Mouse (Mus musculus): ENCODE data around the gene Mrps27. TPM values are rescaled to one million over a fixed set of nuclear protein-coding genes. Genes with fewer than 3 reads are reported as not detected.

Mrps27 gene
- polyA plus RNA-seq, 1 experiment from 2014 or later = 44.3 TPM

DNA sequence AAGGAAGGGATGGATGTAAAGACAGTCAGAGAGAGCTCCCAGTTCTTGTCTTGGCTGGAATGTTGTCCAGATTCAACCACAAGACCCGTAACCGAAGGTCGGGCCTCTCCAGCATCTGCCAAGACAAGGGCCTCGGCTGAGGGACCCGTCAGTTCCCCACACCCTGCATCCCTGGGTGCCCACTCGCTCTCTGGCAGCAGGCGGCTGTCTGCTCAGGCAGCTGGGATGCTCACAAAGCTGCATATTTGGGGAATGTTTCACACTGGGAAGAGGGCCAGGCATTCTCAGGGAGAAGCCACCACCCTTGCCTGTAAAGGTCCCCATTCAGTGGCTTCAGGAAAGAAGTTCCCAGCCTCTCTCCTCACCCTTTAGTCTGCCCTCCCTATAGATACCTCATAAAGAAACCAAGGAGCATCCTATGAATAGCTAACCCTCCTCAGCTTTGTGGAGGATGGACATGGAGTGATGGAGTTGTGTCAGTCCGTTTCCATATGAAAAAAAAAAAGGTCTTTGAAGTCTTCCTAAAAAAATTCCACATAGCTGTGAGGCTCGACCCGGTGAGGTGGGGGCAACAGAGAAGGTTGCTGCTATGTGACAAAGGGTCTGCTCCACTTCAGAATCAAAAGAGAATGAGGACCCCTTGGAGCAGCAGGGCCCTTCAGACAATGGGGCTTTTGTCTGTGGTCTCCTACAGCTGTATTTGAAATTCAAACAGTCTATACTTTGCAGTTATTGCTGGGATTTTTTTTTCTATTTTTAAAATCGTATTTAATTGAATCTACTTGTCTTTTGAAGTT lies 103.0 kb downstream of the Mrps27 start:
- Histone ChIP-seq H3K4me3 (no peak overlapping the region), H3K4me1 (no peaks in the 10 kb centered on the region), H3K9ac (no peak overlapping the region), H3K4me2 (no peak overlapping the region), H3K36me3 (no peaks in the 10 kb centered on the region), H3K9me3 (replicated peaks) (no peaks in the 10 kb centered on the region), H3K27ac (no peak overlapping the region), H3K27me3 (replicated peaks) (no peaks in the 10 kb centered on the region; the same call in 1 of the 2 replicates)
- WGBS (ENCODE audit: insufficient replicate concordance) = 67% methylated on average over 11 of the region's 11 CpGs
- no peak for ATAC-seq

DNA sequence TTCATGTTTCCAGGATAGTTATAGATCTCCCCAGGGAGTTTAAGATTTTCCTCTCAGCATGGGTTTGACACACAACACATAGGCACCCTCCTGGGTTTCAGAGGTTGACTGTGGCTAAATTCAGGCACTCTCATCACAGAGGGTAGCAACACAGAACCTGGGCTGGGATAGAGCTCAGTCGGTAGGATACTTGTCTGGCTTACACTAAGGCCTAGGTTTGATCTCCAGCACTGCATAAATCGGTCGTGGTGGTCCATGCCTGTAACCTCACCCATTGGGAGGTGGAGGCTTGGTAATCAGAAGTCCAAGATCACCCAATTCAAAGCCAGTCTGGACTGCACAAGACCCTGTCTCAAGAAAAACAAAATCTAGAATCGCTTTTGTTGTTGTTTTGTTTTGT lies 103.7 kb downstream of the Mrps27 start:
- no peaks in the 10 kb centered on the region for H3K4me1 ChIP-seq
- no peak for ATAC-seq
- H3K4me3 ChIP-seq = no peak overlapping the region
- 66% methylated on average over 4 of the region's 4 CpGs for WGBS (ENCODE audit: insufficient replicate concordance)
- H3K27ac ChIP-seq = no peak overlapping the region
- H3K36me3 ChIP-seq = no peaks in the 10 kb centered on the region
- no peak overlapping the region for H3K4me2 ChIP-seq
- no peaks in the 10 kb centered on the region for H3K9me3 ChIP-seq (replicated peaks)
- no peak overlapping the region for H3K9ac ChIP-seq
- H3K27me3 ChIP-seq (replicated peaks) = no peaks in the 10 kb centered on the region; the same call in 1 of the 2 replicates

DNA sequence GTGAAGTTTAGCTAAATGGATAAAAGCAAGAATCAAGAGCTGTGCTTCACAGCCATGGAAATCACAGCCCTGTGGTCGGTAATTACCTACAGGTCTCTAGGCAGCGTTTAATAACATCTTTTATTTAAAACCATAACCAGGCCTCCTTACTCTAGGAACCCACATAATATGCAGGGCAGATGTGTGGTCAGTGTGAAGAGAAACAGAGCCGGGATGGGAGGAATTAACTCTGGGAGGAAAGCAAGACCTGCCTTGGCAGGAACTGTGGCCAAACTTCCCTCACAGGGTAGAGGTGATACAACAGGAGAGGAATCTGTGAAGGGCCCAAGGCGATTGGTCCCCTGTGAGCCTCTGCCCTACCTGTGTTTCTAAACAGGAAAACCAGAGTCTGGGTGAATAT lies 105.0 kb downstream of the Mrps27 start:
- Histone ChIP-seq H3K9ac (no peak overlapping the region), H3K9me3 (replicated peaks) (no peaks in the 10 kb centered on the region), H3K4me2 (no peak overlapping the region), H3K27ac (no peak overlapping the region), H3K4me3 (no peak overlapping the region), H3K4me1 (no peaks in the 10 kb centered on the region), H3K36me3 (no peaks in the 10 kb centered on the region), H3K27me3 (replicated peaks) (no peaks in the 10 kb centered on the region)
- ATAC-seq = no peak
- 58% methylated on average over 4 of the region's 4 CpGs for WGBS (ENCODE audit: insufficient replicate concordance)

DNA sequence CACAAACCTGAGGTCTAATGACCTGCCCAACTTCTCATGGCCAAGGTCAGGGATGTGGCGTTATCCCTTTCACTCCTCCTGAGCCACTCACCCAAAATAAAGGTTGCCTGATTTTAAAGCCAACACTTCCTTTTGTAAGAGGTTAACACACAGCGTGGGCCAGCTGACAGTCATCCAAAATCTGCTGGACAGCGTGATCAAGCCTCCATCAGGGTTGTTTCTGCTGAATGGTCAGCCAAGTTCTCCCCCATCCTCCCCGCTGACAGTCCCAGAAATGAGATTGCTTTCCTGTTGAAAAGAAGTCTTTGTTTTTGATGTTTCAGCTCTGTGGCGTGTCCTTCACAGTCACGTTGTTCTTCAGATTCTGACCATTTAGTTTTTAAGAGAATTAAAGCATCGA lies 106.2 kb downstream of the Mrps27 start:
- no peak for ATAC-seq
- Histone ChIP-seq H3K4me2 (no peak overlapping the region), H3K27me3 (replicated peaks) (no peaks in the 10 kb centered on the region), H3K4me1 (no peaks in the 10 kb centered on the region), H3K36me3 (no peaks in the 10 kb centered on the region), H3K27ac (no peak overlapping the region), H3K4me3 (no peak overlapping the region), H3K9ac (no peak overlapping the region), H3K9me3 (replicated peaks) (no peaks in the 10 kb centered on the region)
- WGBS (ENCODE audit: insufficient replicate concordance) = 73% methylated on average over 7 of the region's 7 CpGs

DNA sequence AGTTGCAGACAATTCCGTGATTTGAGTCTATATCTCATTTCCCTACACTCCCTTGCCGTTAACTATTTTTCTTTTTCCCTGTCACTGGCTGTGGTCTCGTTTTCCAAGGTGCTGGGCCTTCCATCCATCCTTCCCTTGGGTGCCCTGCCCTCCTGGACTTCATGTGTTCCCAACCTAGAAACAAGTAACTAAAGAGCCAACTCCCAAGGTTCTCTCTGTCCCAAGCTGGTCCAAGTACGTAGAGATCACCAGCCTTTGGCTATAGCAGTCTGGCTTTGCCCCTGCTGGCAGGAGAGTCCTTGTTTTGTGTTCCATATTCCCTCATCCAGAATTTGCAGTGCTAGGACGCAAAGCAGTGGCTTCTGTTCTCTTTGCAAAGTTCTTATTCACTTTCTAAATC lies 106.7 kb downstream of the Mrps27 start:
- Histone ChIP-seq H3K4me2 (no peak overlapping the region), H3K4me3 (no peak overlapping the region), H3K9ac (no peak overlapping the region), H3K27ac (no peak overlapping the region), H3K4me1 (no peaks in the 10 kb centered on the region), H3K36me3 (no peaks in the 10 kb centered on the region), H3K9me3 (replicated peaks) (no peaks in the 10 kb centered on the region), H3K27me3 (replicated peaks) (no peaks in the 10 kb centered on the region)
- no peak for ATAC-seq
- WGBS (ENCODE audit: insufficient replicate concordance) = 65% methylated on average over 5 of the region's 5 CpGs

DNA sequence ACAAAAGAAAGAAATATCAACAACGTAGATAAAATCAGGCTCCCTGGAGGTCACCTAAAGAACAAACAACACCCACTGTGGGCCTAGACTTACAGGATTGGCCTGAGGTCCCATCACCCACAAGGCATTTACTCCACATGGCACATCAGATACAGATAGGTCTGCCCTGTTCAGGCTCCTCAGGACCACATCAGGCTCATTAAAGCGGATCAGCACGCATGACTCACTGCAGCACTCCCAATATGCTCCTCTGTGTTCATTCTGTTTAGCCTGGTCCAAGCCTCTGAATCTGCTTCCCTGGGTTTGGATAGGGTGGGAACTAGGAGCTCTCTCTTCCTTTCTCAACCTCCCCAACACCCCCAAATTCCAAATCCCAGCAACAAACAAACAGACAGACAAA lies 107.9 kb downstream of the Mrps27 start:
- 79% methylated on average over 3 of the region's 3 CpGs for WGBS (ENCODE audit: insufficient replicate concordance)
- no peaks in the 10 kb centered on the region for H3K4me1 ChIP-seq
- no peak overlapping the region for H3K9ac ChIP-seq
- H3K36me3 ChIP-seq = no peaks in the 10 kb centered on the region
- H3K27me3 ChIP-seq (replicated peaks) = no peaks in the 10 kb centered on the region
- ATAC-seq = no peak
- no peak overlapping the region for H3K4me2 ChIP-seq
- no peaks in the 10 kb centered on the region for H3K9me3 ChIP-seq (replicated peaks)
- no peak overlapping the region for H3K4me3 ChIP-seq
- no peak overlapping the region for H3K27ac ChIP-seq

DNA sequence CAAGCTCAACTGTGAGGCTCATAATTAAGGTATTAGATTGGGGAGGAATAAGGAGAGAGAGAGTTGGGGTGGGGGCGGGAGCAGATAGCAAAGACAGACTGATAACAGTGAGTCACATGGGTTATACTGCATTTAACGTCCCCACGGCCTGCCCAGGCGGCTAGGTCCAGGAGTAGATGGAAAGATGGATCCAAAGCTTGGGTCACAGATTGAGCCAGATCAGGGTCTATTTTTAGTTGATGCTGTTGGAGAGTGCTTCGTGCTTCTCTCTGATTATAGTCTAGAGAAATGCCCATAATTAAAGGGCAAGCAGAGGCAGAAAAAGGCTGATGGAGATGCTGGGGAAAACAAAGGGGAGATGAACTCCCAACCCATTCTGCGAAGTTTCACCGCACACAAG lies 110.4 kb downstream of the Mrps27 start:
- H3K27me3 ChIP-seq (replicated peaks) = no peaks in the 10 kb centered on the region
- no peak for ATAC-seq
- no peaks in the 10 kb centered on the region for H3K4me1 ChIP-seq
- H3K36me3 ChIP-seq = no peaks in the 10 kb centered on the region
- H3K4me3 ChIP-seq = no peak overlapping the region
- H3K9ac ChIP-seq = no peak overlapping the region
- 72% methylated on average over 7 of the region's 7 CpGs for WGBS (ENCODE audit: insufficient replicate concordance)
- H3K27ac ChIP-seq = no peak overlapping the region
- no peak overlapping the region for H3K4me2 ChIP-seq
- no peaks in the 10 kb centered on the region for H3K9me3 ChIP-seq (replicated peaks)

DNA sequence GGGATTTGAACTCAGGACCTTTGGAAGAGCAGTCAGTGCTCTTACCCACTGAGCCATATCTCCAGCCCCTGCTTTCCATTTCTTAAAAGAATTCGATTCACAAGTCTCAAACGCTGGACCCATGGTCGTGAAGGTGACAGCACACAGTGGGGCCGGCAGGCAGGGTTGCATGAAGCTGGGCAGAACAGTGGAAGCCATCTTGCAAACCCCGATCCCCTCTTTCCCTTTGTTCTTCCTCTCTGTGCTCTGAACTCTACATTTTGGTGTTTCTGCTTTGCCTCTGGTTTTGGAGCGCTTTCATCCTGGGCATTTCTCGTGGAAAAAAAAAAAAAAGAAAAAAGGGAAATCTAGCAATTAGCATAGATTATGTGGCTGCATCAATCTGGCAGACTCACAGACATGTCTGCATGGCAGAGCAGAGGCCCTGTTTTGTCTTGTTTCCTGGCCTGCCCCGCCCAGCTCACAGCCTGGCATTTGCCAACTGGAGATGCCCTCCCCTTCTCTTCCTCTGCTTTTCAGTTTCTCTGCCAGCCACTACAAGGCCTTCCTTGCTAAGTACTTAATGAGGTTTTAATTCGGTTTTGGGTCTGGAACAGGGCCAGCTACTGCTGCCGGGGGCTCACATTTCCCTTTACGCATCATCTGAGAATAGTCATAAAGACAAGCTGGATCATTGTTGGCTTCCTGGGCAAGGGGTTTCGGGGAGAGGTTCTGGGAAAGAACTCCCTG lies 114.2 kb downstream of the Mrps27 start:
- H3K4me1 ChIP-seq = no peaks in the 10 kb centered on the region
- H3K27ac ChIP-seq = no peak overlapping the region
- H3K36me3 ChIP-seq = no peaks in the 10 kb centered on the region
- no peak for ATAC-seq
- H3K9ac ChIP-seq = no peak overlapping the region
- no peak overlapping the region for H3K4me2 ChIP-seq
- no peaks in the 10 kb centered on the region for H3K27me3 ChIP-seq (replicated peaks)
- WGBS (ENCODE audit: insufficient replicate concordance) = 74% methylated on average over 12 of the region's 12 CpGs
- no peaks in the 10 kb centered on the region for H3K9me3 ChIP-seq (replicated peaks)
- H3K4me3 ChIP-seq = no peak overlapping the region

DNA sequence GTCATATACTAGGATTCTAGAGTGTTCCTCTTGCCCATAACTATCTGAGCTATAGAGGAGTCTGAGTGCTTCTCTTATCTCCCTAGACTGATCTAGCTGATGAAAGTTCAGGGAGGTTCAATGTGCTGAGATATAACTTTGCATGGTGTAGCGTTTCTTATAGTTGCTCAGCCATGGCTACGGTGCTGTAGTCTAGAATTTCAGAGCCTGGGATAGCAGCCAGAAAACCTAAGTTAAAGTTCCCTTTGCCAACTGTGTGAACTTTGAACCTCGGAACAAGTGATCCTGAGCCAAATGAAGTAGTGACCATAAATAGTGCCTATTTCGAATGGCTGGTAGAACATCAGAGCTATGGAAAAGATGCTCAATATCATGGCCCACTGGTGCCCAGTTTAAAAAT lies 115.0 kb downstream of the Mrps27 start:
- WGBS (ENCODE audit: insufficient replicate concordance) = 75% methylated on average over 4 of the region's 4 CpGs
- no peak for ATAC-seq
- H3K36me3 ChIP-seq = no peaks in the 10 kb centered on the region

DNA sequence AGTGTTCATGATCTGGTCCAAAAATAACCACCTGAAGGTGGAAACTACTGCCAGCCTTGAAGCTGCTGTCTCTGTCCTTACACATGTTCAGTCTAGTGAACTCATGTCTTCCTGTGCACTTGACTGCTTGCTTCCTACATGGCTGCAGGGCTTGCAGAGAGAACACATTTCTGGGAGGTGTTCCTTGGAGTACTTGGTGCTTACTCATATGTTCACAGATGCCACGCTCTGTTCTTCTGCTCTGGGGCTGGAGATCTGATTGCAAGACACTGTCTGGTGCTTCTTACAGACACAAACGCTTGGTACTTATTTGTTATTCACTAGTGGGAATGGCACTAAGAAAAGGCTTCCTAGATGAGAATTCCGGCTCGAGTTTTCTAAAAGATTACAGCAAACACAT lies 117.3 kb downstream of the Mrps27 start:
- Histone ChIP-seq H3K4me3 (no peak overlapping the region), H3K4me1 (no peaks in the 10 kb centered on the region), H3K9ac (no peak overlapping the region), H3K27me3 (replicated peaks) (no peaks in the 10 kb centered on the region), H3K9me3 (replicated peaks) (no peaks in the 10 kb centered on the region), H3K4me2 (no peak overlapping the region), H3K27ac (no peak overlapping the region), H3K36me3 (no peaks in the 10 kb centered on the region)
- no peak for ATAC-seq
- 61% methylated on average over 4 of the region's 4 CpGs for WGBS (ENCODE audit: insufficient replicate concordance)

More for the DNA sequence above, 115.0 kb downstream of the Mrps27 start:
- Histone ChIP-seq H3K9me3 (replicated peaks) (no peaks in the 10 kb centered on the region), H3K4me1 (no peaks in the 10 kb centered on the region), H3K9ac (no peak overlapping the region), H3K27me3 (replicated peaks) (no peaks in the 10 kb centered on the region), H3K4me2 (no peak overlapping the region), H3K4me3 (no peak overlapping the region), H3K27ac (no peak overlapping the region)

DNA sequence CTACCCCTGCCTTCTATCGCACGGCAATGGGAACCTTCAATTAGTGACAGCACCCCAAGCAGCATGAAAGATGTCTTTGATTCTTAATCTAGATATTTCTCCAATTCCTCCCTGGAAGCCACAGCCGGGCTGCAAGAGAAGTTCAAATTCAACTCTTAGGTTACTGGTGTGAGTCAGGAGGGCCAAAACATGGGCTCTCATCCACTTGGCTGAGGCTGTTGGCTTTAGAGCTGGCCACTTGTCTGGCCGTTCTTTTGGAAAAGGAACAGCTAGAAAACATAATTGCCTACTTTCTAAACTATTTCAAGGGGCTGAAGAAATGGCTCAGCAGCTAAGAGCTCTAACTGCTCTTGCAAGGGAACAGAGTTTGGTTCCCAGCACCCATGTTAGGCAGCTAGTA lies 120.0 kb downstream of the Mrps27 start:
- 70% methylated on average over 4 of the region's 4 CpGs for WGBS (ENCODE audit: insufficient replicate concordance)
- no peaks in the 10 kb centered on the region for H3K36me3 ChIP-seq
- H3K4me1 ChIP-seq = no peaks in the 10 kb centered on the region
- no peak for ATAC-seq
- no peak overlapping the region for H3K4me3 ChIP-seq
- H3K9me3 ChIP-seq (replicated peaks) = no peaks in the 10 kb centered on the region
- no peak overlapping the region for H3K4me2 ChIP-seq
- H3K9ac ChIP-seq = no peak overlapping the region
- no peaks in the 10 kb centered on the region for H3K27me3 ChIP-seq (replicated peaks)
- H3K27ac ChIP-seq = no peak overlapping the region
